Mouse (Mus musculus): ENCODE results near the gene Rbm47.

Rbm47 gene

DNA sequence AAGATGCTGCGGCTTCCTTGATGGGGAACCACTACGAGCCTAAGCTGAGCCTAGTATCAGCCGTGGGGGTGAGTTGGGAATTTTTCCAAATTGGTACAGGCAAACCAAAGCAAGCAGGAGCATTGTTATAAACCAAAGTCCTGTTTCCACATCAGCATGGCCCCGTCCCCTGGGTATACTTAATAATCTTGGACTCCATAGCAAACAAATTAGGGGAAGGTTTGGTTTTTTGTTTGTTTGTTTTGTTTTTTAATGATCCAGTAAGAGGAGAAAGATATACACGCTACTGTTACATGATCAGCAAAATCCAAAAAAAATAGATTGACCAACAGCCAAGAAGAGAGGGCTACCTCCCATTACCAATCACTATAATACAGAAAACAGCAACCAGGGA lies 84.0 kb downstream of the Rbm47 start:
- DNase-seq (ENCODE audit: extremely low read depth, low read depth, low spot score) = no peak

DNA sequence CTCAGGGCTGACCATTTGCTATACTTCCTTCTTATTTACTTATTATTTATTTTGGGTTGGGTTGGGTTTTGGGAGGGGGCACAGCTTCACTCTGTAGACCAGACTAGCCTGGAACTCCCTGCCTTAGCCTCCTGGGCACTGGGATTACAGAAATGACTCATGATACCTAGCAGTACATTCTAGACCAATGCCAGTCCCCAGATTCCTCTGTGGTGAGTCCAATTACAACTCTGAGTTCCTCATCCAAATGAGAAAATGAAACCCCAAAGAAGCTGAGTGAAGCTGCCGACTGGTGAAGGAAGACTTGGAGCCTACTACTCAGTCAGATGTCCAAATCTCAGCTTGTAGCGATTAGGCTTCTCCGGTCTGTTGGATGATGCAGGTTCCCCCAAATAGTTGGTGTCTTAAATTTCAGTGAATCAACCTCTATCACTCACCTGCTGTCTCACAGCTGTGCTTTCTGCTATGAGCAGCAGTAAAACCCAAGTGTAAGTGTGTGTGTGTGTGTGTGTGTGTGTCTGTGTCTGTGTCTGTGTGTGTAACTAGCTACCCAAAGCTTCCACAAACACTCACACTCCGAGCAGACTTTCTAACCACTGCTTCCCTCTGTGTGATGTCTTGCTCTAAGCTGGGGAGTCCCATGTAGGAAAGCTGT lies 84.5 kb downstream of the Rbm47 start:
- DNase-seq (ENCODE audit: extremely low read depth, low read depth, low spot score) = no peak

DNA sequence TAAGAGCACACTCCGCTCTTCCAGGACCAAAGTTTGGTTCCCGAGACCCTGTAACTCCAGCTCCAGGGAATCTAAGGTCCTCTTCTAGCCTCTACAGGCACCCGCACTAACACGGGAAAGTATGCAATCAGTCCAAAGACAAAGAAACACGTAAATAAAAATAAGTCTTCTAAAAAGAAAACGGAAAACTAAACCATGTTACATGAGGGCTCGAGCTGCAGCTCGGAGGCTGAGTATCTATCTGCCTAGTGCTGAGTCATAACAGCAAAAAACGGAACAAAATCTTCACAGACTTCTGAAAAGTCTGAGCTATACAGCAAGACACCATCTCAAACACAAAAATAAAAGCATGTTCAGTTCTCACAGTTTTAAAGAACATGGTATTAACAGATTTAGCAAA lies 86.0 kb downstream of the Rbm47 start:
- no peak for DNase-seq (ENCODE audit: extremely low read depth, low read depth, low spot score)

DNA sequence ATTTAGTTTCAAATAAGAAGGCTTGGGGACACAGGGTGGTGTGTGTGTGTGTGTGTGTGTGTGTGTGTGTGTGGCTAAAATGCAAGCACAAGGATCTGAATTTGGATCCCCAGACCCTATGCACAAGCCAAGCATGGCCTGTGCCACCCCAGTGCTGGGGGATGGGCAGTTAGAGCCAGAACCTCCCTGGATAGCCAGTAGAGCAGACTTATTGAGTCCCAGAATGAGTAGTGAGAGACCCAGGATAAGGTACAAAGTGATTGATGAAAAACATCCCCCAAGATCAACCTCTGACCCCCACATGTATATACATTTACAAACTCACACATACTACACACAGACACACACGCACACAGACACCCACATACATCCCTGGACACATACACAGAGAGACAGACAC lies 86.6 kb downstream of the Rbm47 start:
- no peak for DNase-seq (ENCODE audit: extremely low read depth, low read depth, low spot score)

DNA sequence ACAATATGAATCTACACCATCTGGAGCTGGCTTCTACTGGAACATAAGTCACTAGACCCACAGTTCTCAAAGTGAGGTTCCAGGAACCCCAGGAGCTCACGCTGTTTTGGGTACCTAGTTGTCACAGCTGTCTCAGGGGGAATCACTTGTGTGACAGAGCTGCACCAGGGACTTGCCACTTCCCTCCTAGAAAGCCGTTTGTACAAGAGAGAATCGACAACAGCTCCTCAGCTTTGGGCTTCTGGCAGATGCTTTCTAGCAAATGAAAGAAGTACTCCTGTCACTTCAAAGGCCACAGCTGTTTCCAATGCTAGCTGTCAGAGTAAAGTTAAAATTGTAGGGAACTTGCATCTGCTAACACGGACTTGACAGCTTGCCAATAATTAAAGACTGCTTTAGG lies 87.4 kb downstream of the Rbm47 start:
- DNase-seq (ENCODE audit: extremely low read depth, low read depth, low spot score) = no peak

DNA sequence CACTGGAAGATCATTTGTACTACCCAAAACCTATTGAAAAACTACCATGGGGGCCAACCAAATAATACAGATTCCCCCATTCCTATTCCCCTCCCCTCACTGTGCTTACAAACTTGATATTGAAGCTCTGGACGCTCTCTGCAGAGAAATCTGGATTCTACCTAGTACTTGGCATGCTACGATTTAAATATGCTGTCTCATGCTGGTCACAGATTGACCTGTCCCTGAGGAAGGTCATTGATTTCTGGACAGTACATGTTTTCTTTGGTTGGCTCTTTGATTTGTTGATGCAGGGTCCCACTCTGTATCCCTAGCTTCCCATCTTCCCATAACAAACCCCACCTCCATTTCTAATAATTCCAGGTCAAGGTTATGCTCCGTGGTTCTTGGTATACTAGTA lies 88.4 kb downstream of the Rbm47 start:
- no peak for DNase-seq (ENCODE audit: extremely low read depth, low read depth, low spot score)

DNA sequence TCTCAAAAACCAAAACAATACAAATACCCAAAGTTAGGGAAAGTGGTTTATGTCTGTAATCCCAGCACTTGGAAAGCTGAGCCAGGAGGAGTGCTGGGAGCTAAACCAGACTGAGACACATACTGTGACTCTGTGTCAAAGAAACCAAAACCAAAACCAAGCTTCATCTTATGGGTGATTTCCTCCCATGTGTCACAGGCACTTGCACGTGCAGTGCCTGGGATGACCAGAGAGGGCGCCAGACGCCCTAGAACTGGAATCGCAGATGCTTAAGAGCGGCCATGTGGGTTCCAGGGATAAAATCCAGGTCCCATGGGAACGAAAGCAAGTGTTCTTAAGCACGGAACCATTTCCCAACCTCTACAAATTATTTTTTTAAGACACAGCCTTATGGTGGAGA lies 89.6 kb downstream of the Rbm47 start:
- DNase-seq (ENCODE audit: extremely low read depth, low read depth, low spot score) = no peak

DNA sequence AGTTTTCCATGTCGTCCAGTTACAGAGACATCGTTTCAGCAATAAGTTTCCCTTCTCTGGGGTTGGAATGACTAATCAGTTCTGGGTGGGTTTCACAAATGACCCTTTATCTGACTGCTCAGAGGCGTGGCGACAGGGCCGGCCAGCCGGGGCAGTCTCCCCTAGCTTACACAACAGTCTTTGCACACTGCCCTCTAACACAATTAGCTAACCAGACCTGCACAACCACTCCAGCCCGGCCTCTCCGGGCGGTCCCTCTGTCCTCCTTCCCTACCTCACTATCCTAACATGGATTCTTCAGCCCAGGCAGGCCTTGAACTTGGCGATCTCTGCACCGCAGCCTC lies 90.7 kb downstream of the Rbm47 start:
- DNase-seq (ENCODE audit: extremely low read depth, low read depth, low spot score) = no peak

DNA sequence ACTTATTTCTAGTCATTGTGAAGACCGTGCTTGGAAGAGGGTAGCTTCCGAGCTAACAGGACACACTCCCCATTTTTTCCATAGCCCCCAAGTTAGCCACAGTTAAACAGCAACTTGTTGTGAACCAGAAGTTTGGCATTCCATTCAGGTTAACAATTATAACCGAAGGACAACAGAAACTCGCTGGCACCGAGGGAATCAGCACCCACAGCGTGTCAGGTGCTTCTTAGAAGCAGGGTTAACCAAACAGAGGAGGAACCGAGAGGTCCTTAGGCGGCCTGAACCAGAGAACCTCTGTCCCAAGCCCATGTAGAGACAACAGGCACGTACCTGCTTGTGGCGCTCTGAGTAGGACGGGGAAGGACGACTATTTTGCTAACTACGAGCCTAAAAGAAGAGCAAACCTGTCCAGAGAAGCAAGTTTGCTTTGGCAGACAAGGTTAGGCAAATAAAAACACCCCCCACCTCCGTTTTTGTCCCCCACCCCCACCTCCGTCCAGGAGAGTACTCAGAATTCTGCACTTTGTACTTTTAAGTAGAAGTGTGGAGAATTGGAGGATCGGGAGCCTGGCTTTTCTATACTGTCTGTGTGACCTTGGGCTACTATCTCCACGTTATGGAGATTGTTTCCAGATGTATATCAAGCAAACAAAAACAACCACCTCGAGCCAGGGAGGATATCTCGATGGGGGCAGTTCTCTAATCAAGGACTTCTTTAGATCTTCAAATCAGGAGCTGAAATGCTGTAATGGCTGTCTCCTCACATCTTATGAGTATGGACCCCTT lies 91.3 kb downstream of the Rbm47 start:
- DNase-seq (ENCODE audit: extremely low read depth, low read depth, low spot score) = no peak

DNA sequence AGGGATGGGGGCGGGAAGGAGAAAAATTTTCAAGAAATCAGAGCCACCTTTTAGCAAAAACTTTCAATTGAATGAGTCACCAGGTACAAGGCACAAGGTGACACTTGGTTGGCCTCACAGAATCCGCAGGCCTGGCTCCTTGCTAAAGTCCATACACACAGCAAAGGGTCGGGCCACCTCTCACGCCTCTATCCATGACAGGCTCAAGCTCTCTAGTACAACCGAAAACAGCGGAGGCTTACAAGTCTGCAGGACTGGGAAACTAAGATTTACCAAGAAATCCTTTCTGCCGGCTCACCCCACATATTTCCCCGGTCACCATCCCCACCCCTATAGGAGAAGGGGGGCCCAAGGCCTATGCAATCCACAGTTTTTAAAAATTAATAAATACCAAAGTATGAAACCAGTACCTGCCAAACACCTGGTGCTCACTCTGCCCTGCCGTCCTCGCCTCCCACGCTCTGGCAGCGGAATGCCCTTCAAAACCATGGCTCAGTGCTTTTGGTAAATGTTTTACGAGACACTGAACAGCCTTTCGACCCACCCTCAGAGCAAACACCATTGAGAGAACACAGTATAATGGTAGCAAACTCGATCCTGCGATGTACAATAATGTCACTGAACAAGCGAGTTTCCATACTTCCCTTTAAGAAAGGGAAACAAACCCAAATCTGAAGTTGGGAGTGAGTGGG lies 92.2 kb downstream of the Rbm47 start:
- no peak for DNase-seq (ENCODE audit: extremely low read depth, low read depth, low spot score)

DNA sequence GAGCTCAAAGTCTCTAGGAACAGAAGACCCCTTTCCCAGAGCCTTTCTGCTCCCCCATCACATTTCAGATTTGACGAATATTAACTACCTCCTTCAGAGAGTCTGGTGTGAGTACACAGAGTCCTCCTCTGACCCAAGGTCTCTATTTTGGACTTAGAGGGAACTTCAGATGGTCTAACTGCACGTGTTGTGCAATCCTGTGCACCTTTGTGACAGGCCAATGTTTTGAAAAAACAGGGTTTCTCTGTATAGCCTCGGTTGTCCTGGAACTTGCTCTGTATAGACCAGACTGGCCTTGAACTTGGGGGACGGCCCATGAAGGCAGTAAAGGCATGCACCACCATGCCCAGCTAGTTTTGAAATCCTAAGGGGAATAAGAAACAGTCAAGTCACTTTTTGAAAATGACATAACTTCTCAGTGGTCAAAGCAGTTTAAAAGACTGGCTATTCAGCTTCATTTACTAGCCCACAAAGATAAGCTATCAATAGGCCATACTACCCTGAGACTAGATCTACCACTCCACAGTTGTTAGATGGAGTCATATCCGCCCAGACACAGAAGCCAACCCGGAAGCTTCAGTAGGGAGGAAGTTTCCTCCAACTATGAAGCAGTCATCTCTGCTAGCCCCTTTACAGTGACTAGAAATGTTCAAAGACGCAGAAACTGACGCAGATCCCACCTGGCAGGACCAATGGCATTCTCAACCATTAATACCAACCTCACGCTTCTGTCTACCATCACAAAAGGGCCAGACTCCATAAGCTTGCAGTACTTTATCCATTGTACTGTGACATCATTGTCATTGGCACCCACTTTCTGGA lies 93.3 kb downstream of the Rbm47 start:
- no peak for DNase-seq (ENCODE audit: extremely low read depth, low read depth, low spot score)

DNA sequence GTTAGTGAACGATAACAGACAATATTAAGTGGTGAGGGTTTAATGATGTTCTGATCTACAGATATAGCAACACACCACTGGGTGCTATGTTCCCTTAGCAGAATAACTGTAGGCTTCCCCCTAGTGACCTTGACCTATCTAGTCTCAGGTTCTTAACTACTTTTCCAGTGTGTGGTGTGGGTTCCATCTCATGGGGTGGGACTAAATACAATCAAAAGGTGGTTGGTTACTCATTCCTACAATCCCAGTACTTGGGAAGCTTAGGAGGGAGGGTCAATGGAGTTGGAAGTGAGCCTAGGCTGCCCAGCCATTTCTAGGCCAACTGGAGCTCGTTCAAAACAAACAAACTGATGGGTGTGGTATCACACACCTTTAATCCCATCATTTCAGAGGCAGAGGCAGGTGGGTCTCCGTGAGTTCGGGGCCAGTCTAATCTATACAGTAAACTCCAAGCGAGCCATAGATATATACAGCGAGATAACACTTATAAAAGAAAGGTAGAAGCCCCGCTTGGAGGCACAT lies 94.4 kb downstream of the Rbm47 start:
- DNase-seq (ENCODE audit: extremely low read depth, low read depth, low spot score) = no peak

DNA sequence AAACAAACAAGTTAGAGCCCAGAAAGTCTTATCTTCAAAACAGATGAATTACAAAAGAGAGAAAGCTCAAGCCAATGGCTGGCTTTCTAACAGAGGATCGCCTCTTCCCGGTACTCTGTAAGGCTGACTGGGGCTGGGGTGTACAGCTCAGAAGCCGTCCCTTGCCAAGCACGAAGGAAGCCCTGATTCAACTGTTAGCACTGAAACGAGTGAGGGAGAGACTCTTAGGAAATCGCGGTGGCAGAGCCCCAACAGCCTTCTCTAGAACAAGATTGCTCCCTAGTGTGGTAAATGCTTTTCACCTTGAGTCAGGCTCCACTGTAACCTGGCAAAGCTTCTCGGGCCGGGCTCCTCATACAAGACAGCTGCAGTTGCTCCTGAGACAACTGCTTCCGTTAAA lies 95.5 kb downstream of the Rbm47 start:
- peak; percentile 80 for DNase-seq (ENCODE audit: extremely low read depth, low read depth, low spot score)

DNA sequence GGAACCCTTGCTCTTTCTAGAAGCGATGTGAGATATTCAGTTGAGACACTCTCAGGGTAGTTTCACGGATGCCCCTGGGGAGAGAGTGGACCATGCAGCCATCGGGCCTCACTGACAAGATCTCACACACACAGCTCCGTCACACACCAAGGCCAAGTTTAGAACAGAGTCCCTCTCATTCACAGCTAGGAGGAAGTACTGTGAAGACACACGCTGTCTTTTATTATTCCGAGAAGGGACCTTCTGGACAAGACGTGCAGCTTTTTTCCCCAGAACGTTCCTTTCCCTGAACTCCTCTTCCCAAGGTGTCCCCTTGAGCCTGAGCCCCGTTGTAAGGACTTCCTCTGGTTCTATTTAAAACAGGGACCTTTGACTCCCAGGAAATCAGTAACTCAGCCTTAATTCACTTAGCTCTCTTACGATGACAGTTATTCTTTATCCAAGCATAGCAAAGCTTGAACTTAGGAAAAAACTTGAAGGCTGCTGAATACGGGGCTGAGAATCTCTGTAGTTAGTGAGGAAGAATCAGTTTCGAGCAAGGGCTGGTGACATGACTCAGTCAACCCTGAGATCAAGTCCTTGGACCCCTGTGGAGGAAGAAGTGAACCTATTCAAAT lies 96.1 kb downstream of the Rbm47 start:
- no peak for DNase-seq (ENCODE audit: extremely low read depth, low read depth, low spot score)

DNA sequence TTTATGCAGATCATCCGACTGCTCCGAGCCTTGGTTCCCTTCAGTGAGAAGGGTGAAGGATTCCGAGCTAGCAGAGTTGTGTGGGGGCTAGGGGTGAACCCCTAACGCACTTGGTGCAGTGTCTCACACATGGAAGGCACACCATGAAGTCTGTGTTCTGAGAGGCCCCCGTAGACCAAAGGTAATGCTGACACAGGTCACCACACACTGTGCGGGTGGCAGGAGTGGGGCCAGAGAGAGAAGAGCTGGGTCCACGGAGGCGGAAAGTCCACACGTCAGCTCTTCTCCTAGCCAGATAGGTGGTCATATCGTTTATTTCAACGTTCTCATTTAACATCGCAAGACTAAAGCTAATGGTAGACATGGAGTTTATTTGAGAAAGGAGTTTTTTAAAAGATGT lies 97.0 kb downstream of the Rbm47 start:
- no peak for DNase-seq (ENCODE audit: extremely low read depth, low read depth, low spot score)

DNA sequence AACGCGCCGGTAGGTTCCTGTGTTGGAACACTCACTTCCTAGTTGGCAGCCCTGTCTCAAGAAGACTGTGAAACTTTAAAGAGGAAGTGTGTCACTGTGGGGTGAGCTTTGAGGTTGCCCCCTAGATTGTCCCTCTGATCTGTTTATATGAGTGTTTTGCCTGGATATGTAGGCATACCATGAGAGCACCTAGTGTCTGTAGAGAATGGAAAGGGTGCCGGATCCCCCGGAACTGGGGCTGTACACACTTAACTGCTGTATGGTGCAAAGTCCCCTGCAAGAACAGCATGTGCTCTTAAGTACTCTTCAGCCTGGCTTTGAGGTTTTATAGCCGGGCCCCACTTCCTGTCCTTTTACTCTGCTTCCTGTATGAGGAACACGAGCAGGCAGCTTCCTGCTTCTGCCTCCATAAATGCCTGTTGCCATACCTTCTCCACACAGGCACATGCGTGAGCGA lies 97.9 kb downstream of the Rbm47 start:
- DNase-seq (ENCODE audit: extremely low read depth, low read depth, low spot score) = no peak

DNA sequence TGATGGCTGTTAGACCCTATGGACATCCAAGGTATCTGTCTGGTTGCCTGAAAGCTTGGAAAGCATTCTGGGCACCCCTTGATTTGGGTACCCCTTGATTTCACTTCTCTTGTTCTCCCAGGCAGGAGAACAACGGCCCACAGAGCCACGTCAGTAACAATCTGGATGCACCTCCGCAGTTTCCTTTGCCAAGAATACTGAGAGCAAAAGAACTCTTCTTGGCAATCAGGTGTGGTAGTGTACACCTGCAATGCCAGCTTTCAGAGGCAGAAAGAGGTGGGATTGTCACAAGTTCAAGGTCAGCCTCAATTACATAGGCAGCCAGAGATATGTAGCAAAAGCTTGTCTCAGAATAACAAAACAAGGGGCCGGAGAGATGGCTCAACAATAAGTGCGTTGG lies 98.7 kb downstream of the Rbm47 start:
- DNase-seq (ENCODE audit: extremely low read depth, low read depth, low spot score) = no peak

DNA sequence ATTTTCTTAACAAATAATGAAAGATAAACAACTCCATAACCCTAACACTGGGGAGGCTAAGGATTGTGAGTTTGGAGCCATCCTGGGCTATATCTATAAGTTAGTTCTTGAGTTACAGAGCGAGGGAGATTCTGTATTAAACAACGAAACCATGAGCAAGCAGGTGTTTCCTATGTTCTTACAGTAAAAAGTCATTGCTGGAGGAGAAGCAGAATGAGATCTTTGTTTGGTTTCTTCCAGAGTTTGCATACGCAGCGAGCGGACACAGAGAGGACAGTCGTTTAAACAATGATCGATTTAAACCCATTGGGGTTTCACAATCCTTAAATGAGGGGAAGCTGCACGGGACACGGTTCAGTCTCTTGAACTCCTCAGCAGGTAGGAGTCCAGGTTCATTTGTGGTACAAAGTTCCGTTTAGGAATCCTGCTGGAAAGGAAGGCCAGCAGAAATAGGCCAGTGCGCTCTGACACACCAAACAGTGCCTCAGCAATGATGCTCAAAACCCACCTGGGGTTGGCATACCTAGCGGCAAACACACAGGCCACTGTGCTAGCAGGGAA lies 99.2 kb downstream of the Rbm47 start:
- DNase-seq (ENCODE audit: extremely low read depth, low read depth, low spot score) = no peak

DNA sequence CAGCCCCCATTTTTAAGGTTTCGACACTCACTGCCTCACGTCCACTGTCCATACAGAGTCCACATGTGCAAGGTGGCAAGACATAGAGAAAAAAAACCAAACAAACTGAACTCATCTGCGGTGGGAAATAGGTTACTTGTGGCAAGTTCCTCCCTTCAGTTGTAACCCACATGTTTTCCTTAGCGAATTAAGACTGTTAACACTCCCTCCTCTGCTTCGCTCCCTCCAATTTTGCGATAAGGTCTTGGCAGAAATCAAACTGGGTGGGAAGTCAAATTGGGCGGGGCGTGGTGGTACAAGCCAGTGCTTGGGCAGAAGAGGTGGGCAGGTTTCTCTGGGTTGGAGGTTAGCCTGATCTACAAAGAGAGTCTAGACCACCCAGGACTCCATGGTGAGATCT lies 101.2 kb downstream of the Rbm47 start:
- DNase-seq (ENCODE audit: extremely low read depth, low read depth, low spot score) = no peak

DNA sequence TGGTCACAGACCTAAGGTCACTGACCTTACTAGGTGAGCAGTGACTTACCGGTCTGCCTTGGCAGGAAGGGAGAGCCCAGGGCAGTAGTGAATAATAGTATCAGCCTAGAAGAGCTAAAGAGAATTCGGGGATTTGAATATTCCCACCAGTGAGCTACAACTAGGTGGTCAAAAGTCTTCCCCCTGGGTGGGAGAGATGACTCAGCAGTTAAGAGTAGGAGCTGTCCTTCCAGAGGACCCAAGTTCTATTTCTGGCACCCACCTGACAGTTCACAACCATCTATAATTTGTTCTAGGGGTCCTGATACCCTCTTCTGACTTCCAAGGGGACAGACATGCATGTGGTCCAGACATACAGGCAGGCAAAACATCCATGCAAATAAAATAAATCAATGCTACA lies 102.6 kb downstream of the Rbm47 start:
- DNase-seq (ENCODE audit: extremely low read depth, low read depth, low spot score) = no peak

Measured in fat pad, adult 2 months (tissue).